Mouse (Mus musculus): ENCODE data around the gene Lyrm4. TPM values are rescaled to one million over a fixed set of nuclear protein-coding genes. Genes with fewer than 3 reads are reported as not detected.

The Lyrm4 gene
- total and polyA plus RNA-seq, 3 experiments, result 5.1 to 12.2 (median 10.6) TPM

DNA sequence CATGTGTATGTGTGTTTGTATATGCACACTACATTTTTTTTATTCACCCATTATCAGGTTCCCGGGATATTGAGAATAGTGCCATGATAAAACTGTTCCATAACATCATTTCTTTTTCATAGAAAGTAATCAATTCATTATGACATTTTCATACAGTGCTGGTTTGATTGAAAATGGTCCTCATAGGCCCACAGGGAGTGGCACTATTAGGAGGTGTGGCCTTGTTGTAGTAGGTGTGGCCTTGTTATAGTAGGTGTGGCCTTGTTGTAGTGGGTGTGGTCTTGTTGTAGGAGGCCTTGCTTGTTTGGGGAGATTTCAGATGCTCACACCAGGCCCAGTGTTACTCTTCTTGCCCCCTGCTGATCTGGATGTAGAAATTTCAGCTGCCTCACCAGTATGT, 158.8 kb downstream of the Lyrm4 start, which contains the start of gene Ppp1r3g:
Ppp1r3g (plus strand) TSS at position 301 of the 400 bp plus-strand sequence.
- no peak within 1 kb of the TSS for H3K9ac ChIP-seq (ENCODE audit: low read depth, low read length)
- WGBS, result 95% methylated on average over 1 of the region's 1 CpGs
- intact Hi-C loops (cut with DNase I), result no loop called here

DNA sequence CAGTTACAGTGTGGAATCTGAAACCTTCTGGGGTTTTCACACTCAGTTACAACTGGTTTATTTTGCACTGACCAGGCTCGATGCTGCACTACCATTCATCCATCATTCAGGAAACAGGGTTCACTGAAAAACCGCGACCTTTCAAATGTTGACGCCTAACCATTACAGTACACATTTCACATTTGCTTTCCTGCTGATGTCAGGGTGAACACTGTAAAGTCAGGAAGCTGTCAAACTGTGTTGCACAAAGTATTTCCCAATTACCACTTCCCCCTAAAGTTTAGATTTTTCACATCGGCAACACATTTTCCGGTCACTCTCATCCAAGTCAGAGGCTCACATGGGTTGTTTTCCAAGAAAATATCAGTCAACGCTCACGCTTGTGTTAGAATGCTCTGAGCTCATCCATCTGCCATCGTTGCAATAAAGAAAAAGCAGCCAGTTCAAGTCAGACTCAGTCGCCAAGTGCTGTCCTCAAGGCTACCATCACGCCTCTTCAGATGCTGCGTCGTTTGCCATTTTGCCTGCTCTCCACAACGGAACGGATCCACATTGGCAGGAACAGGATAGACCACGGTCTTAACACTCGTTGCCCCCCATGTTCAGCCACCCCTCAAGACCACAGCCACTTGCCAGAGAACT, 167.4 kb downstream of the Lyrm4 start:
- H3K27me3 ChIP-seq (ENCODE audit: control insufficient read depth, insufficient read depth, low read length), result no peaks in the 10 kb centered on the region
- H3K4me3 ChIP-seq, result no peak overlapping the region
- H3K36me3 ChIP-seq (ENCODE audit: control insufficient read depth, insufficient read depth, low read length), result no peaks in the 10 kb centered on the region
- intact Hi-C loops (cut with DNase I), result loop anchor here (5.0 kb wide), 1 partner anchor 63 kb away; no protein-coding TSS in a partner anchor
- no peaks in the 10 kb centered on the region for H3K79me2 ChIP-seq (replicated peaks; ENCODE audit: control insufficient read depth, insufficient read depth, low read length)
- WGBS, result 55% methylated on average over 17 of the region's 17 CpGs
- TF ChIP-seq EP300 (IDR thresholded peaks at IDR 0.05; ENCODE audit: insufficient read depth, low read depth, low read length) (no peak), CTCF (IDR thresholded peaks at IDR 0.05) (no peak), POLR2A (IDR thresholded peaks at IDR 0.05; ENCODE audit: insufficient read depth, low read depth, low read length) (no peak)
- no peak overlapping the region for H3K9ac ChIP-seq (ENCODE audit: low read depth, low read length)
- H3K27ac ChIP-seq, result no peak overlapping the region
- H3K4me1 ChIP-seq (ENCODE audit: control insufficient read depth, insufficient read depth, low read length), result no peaks in the 10 kb centered on the region; the same call in 1 of the 2 replicates
- no peak for DNase-seq

More for the DNA sequence above, 158.8 kb downstream of the Lyrm4 start, which contains the start of gene Ppp1r3g:
- Histone ChIP-seq H3K27me3 (ENCODE audit: control insufficient read depth, insufficient read depth, low read length) (no peaks in the 10 kb centered on the region), H3K36me3 (ENCODE audit: control insufficient read depth, insufficient read depth, low read length) (no peaks in the 10 kb centered on the region), H3K4me1 (ENCODE audit: control insufficient read depth, insufficient read depth, low read length) (no peaks in the 10 kb centered on the region), H3K4me3 (no peak within 1 kb of the TSS), H3K27ac (no peak within 1 kb of the TSS), H3K79me2 (replicated peaks; ENCODE audit: control insufficient read depth, insufficient read depth, low read length) (no peaks in the 10 kb centered on the region)
- DNase-seq, result no peak
- TF ChIP-seq EP300 (IDR thresholded peaks at IDR 0.05; ENCODE audit: insufficient read depth, low read depth, low read length) (no peak), POLR2A (IDR thresholded peaks at IDR 0.05; ENCODE audit: insufficient read depth, low read depth, low read length) (no peak), CTCF (IDR thresholded peaks at IDR 0.05) (no peak)

DNA sequence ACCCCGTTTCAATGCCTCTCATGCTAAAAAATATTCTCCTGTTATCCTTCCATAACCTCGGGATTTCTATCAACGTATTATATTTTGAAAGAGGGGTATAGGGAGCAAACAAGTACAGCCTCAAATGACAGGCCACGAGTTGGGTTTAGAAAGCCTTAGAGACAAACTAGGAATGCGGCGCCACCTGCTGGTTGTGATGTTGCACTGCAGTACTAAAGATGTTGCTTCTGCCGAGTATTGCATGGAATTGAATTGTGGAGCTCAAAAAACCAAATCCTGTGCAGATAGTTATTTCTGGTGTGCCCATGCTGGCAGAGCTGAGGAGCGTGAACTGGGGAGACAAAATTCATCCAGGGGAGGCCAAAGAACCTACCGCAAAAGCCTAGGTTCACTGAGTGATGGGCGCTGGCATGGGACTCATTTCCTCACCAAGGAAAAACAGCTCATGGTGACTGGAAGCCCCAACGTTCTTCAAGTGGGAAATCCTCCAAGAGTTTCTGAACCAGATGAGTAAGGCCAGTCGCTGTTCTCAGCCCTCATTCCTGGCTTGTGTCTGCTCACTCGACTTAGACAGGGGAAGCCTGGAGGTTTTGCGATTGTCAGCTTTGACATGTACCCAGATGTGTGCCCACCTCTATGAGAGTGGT, 169.8 kb downstream of the Lyrm4 start:
- no peaks in the 10 kb centered on the region for H3K36me3 ChIP-seq (ENCODE audit: control insufficient read depth, insufficient read depth, low read length)
- no peaks in the 10 kb centered on the region for H3K27me3 ChIP-seq (ENCODE audit: control insufficient read depth, insufficient read depth, low read length)
- WGBS, result 19% methylated on average over 14 of the region's 14 CpGs
- H3K27ac ChIP-seq, result no peak overlapping the region
- DNase-seq, result peak; percentile 58 to 81
- intact Hi-C loops (cut with DNase I), result loop anchor here (1.0 to 5.0 kb wide), 4 partner anchors 60 to 917 kb away; no protein-coding TSS in a partner anchor
- TF ChIP-seq CTCF (IDR thresholded peaks at IDR 0.05) (peak; percentile 100; the same call in 1 of the 2 replicates), POLR2A (IDR thresholded peaks at IDR 0.05; ENCODE audit: insufficient read depth, low read depth, low read length) (no peak), EP300 (IDR thresholded peaks at IDR 0.05; ENCODE audit: insufficient read depth, low read depth, low read length) (peak; percentile 83)
- no peaks in the 10 kb centered on the region; the same call in 1 of the 2 replicates for H3K4me1 ChIP-seq (ENCODE audit: control insufficient read depth, insufficient read depth, low read length)
- no peak overlapping the region for H3K4me3 ChIP-seq
- H3K79me2 ChIP-seq (replicated peaks; ENCODE audit: control insufficient read depth, insufficient read depth, low read length), result no peaks in the 10 kb centered on the region
- no peak overlapping the region for H3K9ac ChIP-seq (ENCODE audit: low read depth, low read length)

DNA sequence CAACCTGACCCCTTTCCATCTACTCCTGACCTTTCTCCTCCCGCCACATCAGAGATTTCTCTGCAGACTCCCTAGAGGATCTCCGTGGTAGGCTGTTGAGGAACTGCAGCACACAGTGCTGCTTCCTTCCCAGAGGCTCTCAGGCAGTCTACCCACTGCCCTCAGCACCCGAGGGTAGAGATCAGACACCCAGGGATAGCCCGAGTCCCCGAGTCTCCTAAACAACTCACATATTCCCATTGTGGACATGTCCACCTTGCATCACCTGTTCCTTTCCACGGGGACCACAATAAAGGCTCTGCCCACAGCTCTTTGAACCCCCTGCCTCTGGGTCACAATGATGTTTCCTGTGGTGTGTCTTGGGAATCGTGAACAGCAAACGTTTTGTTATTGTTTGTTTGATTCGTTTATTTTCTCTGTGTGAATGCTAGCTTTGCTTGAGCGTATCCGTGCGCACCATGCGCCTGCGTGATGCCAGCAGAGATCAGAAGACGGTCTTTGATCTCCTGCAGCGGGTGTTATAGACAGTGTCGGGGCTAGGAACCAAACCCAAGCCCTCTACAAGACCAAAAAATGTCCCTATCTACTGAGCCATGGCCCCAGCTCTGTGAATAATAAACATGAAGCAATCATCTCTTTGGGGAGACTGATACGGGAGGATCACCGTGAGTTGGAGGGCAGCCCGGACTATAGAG, 170.5 kb downstream of the Lyrm4 start:
- Histone ChIP-seq H3K9ac (ENCODE audit: low read depth, low read length) (no peak overlapping the region), H3K4me1 (ENCODE audit: control insufficient read depth, insufficient read depth, low read length) (no peaks in the 10 kb centered on the region; the same call in 1 of the 2 replicates), H3K27ac (no peak overlapping the region), H3K27me3 (ENCODE audit: control insufficient read depth, insufficient read depth, low read length) (no peaks in the 10 kb centered on the region), H3K4me3 (no peak overlapping the region), H3K79me2 (replicated peaks; ENCODE audit: control insufficient read depth, insufficient read depth, low read length) (no peaks in the 10 kb centered on the region), H3K36me3 (ENCODE audit: control insufficient read depth, insufficient read depth, low read length) (no peaks in the 10 kb centered on the region)
- DNase-seq, result no peak
- intact Hi-C loops (cut with DNase I), result loop anchor here (1.0 to 5.0 kb wide), 4 partner anchors 60 to 916 kb away; no protein-coding TSS in a partner anchor
- WGBS, result 70% methylated on average over 20 of the region's 20 CpGs
- TF ChIP-seq POLR2A (IDR thresholded peaks at IDR 0.05; ENCODE audit: insufficient read depth, low read depth, low read length), result no peak

DNA sequence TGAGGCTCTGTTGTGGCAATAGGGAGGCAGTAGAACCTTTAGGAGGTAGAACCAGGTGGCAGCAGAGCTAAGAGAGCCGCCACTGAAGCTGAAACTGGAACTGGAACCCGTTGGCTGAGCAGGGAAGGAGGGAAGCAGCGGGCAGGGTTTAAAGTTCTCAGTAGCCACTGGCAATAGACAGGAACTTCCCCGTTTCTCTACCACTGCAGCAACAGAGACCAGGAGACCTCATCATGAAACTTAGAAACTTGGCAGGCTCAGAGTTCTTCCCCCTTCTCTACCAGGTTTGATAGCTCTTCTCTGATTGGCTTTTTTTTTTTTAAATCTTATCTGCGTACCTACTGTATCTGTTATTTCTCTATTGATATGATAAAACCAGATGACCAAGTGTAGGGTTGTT, 176.4 kb downstream of the Lyrm4 start:
- H3K4me1 ChIP-seq (ENCODE audit: control insufficient read depth, insufficient read depth, low read length), result no peaks in the 10 kb centered on the region
- TF ChIP-seq EP300 (IDR thresholded peaks at IDR 0.05; ENCODE audit: insufficient read depth, low read depth, low read length), result no peak
- TF ChIP-seq CTCF (IDR thresholded peaks at IDR 0.05), result no peak
- no peak for TF ChIP-seq POLR2A (IDR thresholded peaks at IDR 0.05; ENCODE audit: insufficient read depth, low read depth, low read length)
- no peak overlapping the region for H3K4me3 ChIP-seq
- DNase-seq, result no peak
- no peaks in the 10 kb centered on the region for H3K79me2 ChIP-seq (replicated peaks; ENCODE audit: control insufficient read depth, insufficient read depth, low read length)
- H3K9ac ChIP-seq (ENCODE audit: low read depth, low read length), result no peak overlapping the region
- H3K36me3 ChIP-seq (ENCODE audit: control insufficient read depth, insufficient read depth, low read length), result no peaks in the 10 kb centered on the region
- WGBS, result 75% methylated on average over 5 of the region's 5 CpGs
- no peak overlapping the region for H3K27ac ChIP-seq
- intact Hi-C loops (cut with DNase I), result no loop called here
- no peaks in the 10 kb centered on the region for H3K27me3 ChIP-seq (ENCODE audit: control insufficient read depth, insufficient read depth, low read length)
